Mouse (Mus musculus): ENCODE data around the gene Bmp3. TPM values are rescaled to one million over a fixed set of nuclear protein-coding genes. Genes with fewer than 3 reads are reported as not detected.

Gene Bmp3
- polyA plus RNA-seq, 1 experiment from 2014 or later, result 2.7 TPM

- H3K9me3 ChIP-seq (replicated peaks), result no peaks in the 10 kb centered on the region
- WGBS, result 12% methylated on average over 12 of the region's 12 CpGs
- peak overlapping the region; percentile 57 for H3K4me3 ChIP-seq
- no peaks in the 10 kb centered on the region for H3K36me3 ChIP-seq
- no peak overlapping the region for H3K27ac ChIP-seq
- H3K9ac ChIP-seq, result no peak overlapping the region; the same call in 1 of the 2 replicates
- peaks cover 55% of the 10 kb centered on the region for H3K27me3 ChIP-seq
- ATAC-seq (ENCODE audit: low FRiP score), result no peak
- H3K4me1 ChIP-seq, result peaks cover 11% of the 10 kb centered on the region
- peak overlapping the region; percentile 100 for H3K4me2 ChIP-seq (replicated peaks)
These were observed 1.5 kb downstream of the Bmp3 start for GRCm38 (mm10) chr5:98855741-98856140.

GRCm38 (mm10) chr5:98856356-98856755 lies 2.1 kb downstream of the Bmp3 start:
- Histone ChIP-seq H3K27me3 (peaks cover 55% of the 10 kb centered on the region), H3K27ac (no peak overlapping the region), H3K4me1 (peaks cover 11% of the 10 kb centered on the region), H3K36me3 (no peaks in the 10 kb centered on the region), H3K9me3 (replicated peaks) (no peaks in the 10 kb centered on the region), H3K4me2 (replicated peaks) (no peak overlapping the region), H3K9ac (no peak overlapping the region), H3K4me3 (no peak overlapping the region)
- no peak for ATAC-seq (ENCODE audit: low FRiP score)
- 63% methylated on average over 7 of the region's 7 CpGs for WGBS

GRCm38 (mm10) chr5:98863891-98864290 lies 9.7 kb downstream of the Bmp3 start:
- H3K4me1 ChIP-seq, result no peaks in the 10 kb centered on the region
- H3K27ac ChIP-seq, result no peak overlapping the region
- H3K36me3 ChIP-seq, result no peaks in the 10 kb centered on the region
- H3K9ac ChIP-seq, result no peak overlapping the region
- no peaks in the 10 kb centered on the region for H3K27me3 ChIP-seq
- H3K4me2 ChIP-seq (replicated peaks), result peak overlapping the region; percentile 22; the same call in 1 of the 2 replicates
- no peak for ATAC-seq (ENCODE audit: low FRiP score)
- no peaks in the 10 kb centered on the region for H3K9me3 ChIP-seq (replicated peaks)
- H3K4me3 ChIP-seq, result no peak overlapping the region
- 3% methylated on average over 6 of the region's 6 CpGs for WGBS

GRCm38 (mm10) chr5:98865146-98865545 lies 10.9 kb downstream of the Bmp3 start:
- Histone ChIP-seq H3K4me2 (replicated peaks) (no peak overlapping the region), H3K4me3 (no peak overlapping the region), H3K4me1 (no peaks in the 10 kb centered on the region), H3K9ac (no peak overlapping the region), H3K27me3 (no peaks in the 10 kb centered on the region), H3K9me3 (replicated peaks) (no peaks in the 10 kb centered on the region), H3K36me3 (no peaks in the 10 kb centered on the region), H3K27ac (no peak overlapping the region)
- WGBS, result 92% methylated on average over 5 of the region's 5 CpGs
- ATAC-seq (ENCODE audit: low FRiP score), result no peak

GRCm38 (mm10) chr5:98876056-98876455 lies 21.8 kb downstream of the Bmp3 start:
- Histone ChIP-seq H3K4me2 (replicated peaks) (no peak overlapping the region), H3K27ac (no peak overlapping the region), H3K9ac (no peak overlapping the region), H3K9me3 (replicated peaks) (no peaks in the 10 kb centered on the region), H3K4me3 (no peak overlapping the region), H3K4me1 (no peaks in the 10 kb centered on the region), H3K36me3 (no peaks in the 10 kb centered on the region), H3K27me3 (no peaks in the 10 kb centered on the region)
- 65% methylated on average over 5 of the region's 5 CpGs for WGBS
- ATAC-seq (ENCODE audit: low FRiP score), result no peak

GRCm38 (mm10) chr5:98878891-98879290 lies 24.7 kb downstream of the Bmp3 start:
- no peaks in the 10 kb centered on the region for H3K4me1 ChIP-seq
- no peaks in the 10 kb centered on the region for H3K9me3 ChIP-seq (replicated peaks)
- no peaks in the 10 kb centered on the region for H3K36me3 ChIP-seq
- no peak overlapping the region for H3K9ac ChIP-seq
- no peak overlapping the region for H3K4me2 ChIP-seq (replicated peaks)
- no peak for ATAC-seq (ENCODE audit: low FRiP score)
- H3K27ac ChIP-seq, result no peak overlapping the region
- no peak overlapping the region for H3K4me3 ChIP-seq
- no peaks in the 10 kb centered on the region for H3K27me3 ChIP-seq

- no peak overlapping the region for H3K4me2 ChIP-seq (replicated peaks)
- no peak for ATAC-seq (ENCODE audit: low FRiP score)
- no peaks in the 10 kb centered on the region for H3K36me3 ChIP-seq
- H3K4me3 ChIP-seq, result no peak overlapping the region
- H3K9me3 ChIP-seq (replicated peaks), result no peaks in the 10 kb centered on the region
- H3K27ac ChIP-seq, result no peak overlapping the region
- no peak overlapping the region for H3K9ac ChIP-seq
- no peaks in the 10 kb centered on the region for H3K27me3 ChIP-seq
- 69% methylated on average over 3 of the region's 3 CpGs for WGBS
- no peaks in the 10 kb centered on the region for H3K4me1 ChIP-seq
These were observed 27.9 kb downstream of the Bmp3 start for GRCm38 (mm10) chr5:98882096-98882495.

GRCm38 (mm10) chr5:98890544-98891050 lies 36.4 kb downstream of the Bmp3 start:
- Histone ChIP-seq H3K4me1 (no peaks in the 10 kb centered on the region), H3K36me3 (no peaks in the 10 kb centered on the region), H3K9me3 (replicated peaks) (no peaks in the 10 kb centered on the region), H3K4me2 (replicated peaks) (no peak overlapping the region), H3K9ac (no peak overlapping the region), H3K27ac (no peak overlapping the region), H3K27me3 (no peaks in the 10 kb centered on the region), H3K4me3 (no peak overlapping the region)
- WGBS, result 92% methylated on average over 2 of the region's 2 CpGs
- ATAC-seq (ENCODE audit: low FRiP score), result no peak

GRCm38 (mm10) chr5:98894281-98894680 lies 40.1 kb downstream of the Bmp3 start:
- Histone ChIP-seq H3K4me1 (no peaks in the 10 kb centered on the region), H3K9me3 (replicated peaks) (no peaks in the 10 kb centered on the region), H3K27ac (no peak overlapping the region), H3K9ac (no peak overlapping the region), H3K4me2 (replicated peaks) (no peak overlapping the region), H3K4me3 (no peak overlapping the region), H3K36me3 (no peaks in the 10 kb centered on the region), H3K27me3 (no peaks in the 10 kb centered on the region)
- WGBS, result 90% methylated on average over 3 of the region's 3 CpGs
- no peak for ATAC-seq (ENCODE audit: low FRiP score)

- Histone ChIP-seq H3K4me2 (replicated peaks) (no peak overlapping the region), H3K4me3 (no peak overlapping the region), H3K4me1 (no peaks in the 10 kb centered on the region), H3K9ac (no peak overlapping the region), H3K36me3 (no peaks in the 10 kb centered on the region), H3K9me3 (replicated peaks) (no peaks in the 10 kb centered on the region), H3K27me3 (no peaks in the 10 kb centered on the region), H3K27ac (no peak overlapping the region)
- ATAC-seq (ENCODE audit: low FRiP score), result no peak
These were observed 43.7 kb downstream of the Bmp3 start for GRCm38 (mm10) chr5:98897946-98898345.

GRCm38 (mm10) chr5:98900926-98901325 lies 46.7 kb downstream of the Bmp3 start:
- no peak overlapping the region for H3K4me2 ChIP-seq (replicated peaks)
- 87% methylated on average over 5 of the region's 5 CpGs for WGBS
- ATAC-seq (ENCODE audit: low FRiP score), result no peak
- H3K4me3 ChIP-seq, result no peak overlapping the region
- no peaks in the 10 kb centered on the region for H3K27me3 ChIP-seq
- H3K9ac ChIP-seq, result no peak overlapping the region
- no peak overlapping the region for H3K27ac ChIP-seq
- H3K9me3 ChIP-seq (replicated peaks), result no peaks in the 10 kb centered on the region
- no peaks in the 10 kb centered on the region for H3K36me3 ChIP-seq
- H3K4me1 ChIP-seq, result no peaks in the 10 kb centered on the region

- Histone ChIP-seq H3K27me3 (no peaks in the 10 kb centered on the region), H3K4me2 (replicated peaks) (no peak overlapping the region), H3K9ac (no peak overlapping the region), H3K9me3 (replicated peaks) (no peaks in the 10 kb centered on the region), H3K36me3 (no peaks in the 10 kb centered on the region), H3K27ac (no peak overlapping the region), H3K4me1 (no peaks in the 10 kb centered on the region), H3K4me3 (no peak overlapping the region)
- ATAC-seq (ENCODE audit: low FRiP score), result no peak
- 66% methylated on average over 4 of the region's 4 CpGs for WGBS
These were observed 48.1 kb downstream of the Bmp3 start for GRCm38 (mm10) chr5:98902339-98902738.

GRCm38 (mm10) chr5:98918716-98919115 lies 64.5 kb downstream of the Bmp3 start:
- Histone ChIP-seq H3K27me3 (no peaks in the 10 kb centered on the region), H3K9me3 (replicated peaks) (no peaks in the 10 kb centered on the region), H3K36me3 (no peaks in the 10 kb centered on the region), H3K4me2 (replicated peaks) (no peak overlapping the region), H3K9ac (no peak overlapping the region), H3K27ac (no peak overlapping the region), H3K4me3 (no peak overlapping the region), H3K4me1 (0 out of 2 replicates have a peak, but pooled peaks cover 2% of the 10 kb centered on the region)
- ATAC-seq (ENCODE audit: low FRiP score), result no peak
- 91% methylated on average over 5 of the region's 5 CpGs for WGBS
